Mouse (Mus musculus): ENCODE results near the gene Serpinb13. TPM values are rescaled to one million over a fixed set of nuclear protein-coding genes. Genes with fewer than 3 reads are reported as not detected.
"Not testable (repeated sequence)": the region's sequence is repeated elsewhere in the genome, so short reads cannot be mapped to it uniquely, and the experiment has no call there.

Gene Serpinb13
- polyA plus RNA-seq, 1 experiment from 2014 or later, result not detected

- no peak overlapping the region for H3K9ac ChIP-seq
- H3K4me2 ChIP-seq (replicated peaks), result no peak overlapping the region
- no peaks in the 10 kb centered on the region for H3K9me3 ChIP-seq
- no peaks in the 10 kb centered on the region for H3K36me3 ChIP-seq
- H3K4me1 ChIP-seq, result no peaks in the 10 kb centered on the region
- H3K27ac ChIP-seq, result no peak overlapping the region
- no peak overlapping the region for H3K4me3 ChIP-seq
- WGBS, result 90% methylated on average over 7 of the region's 7 CpGs
- H3K27me3 ChIP-seq (replicated peaks), result no peaks in the 10 kb centered on the region
- no peak for ATAC-seq (ENCODE audit: low FRiP score, low read depth)
These were observed 34.4 kb downstream of the Serpinb13 start for GRCm38 (mm10) chr1:107015210-107015609.

- ATAC-seq (ENCODE audit: low FRiP score, low read depth), result no peak
- Histone ChIP-seq H3K9me3 (no peaks in the 10 kb centered on the region), H3K4me3 (no peak overlapping the region), H3K4me2 (replicated peaks) (no peak overlapping the region), H3K27me3 (replicated peaks) (no peaks in the 10 kb centered on the region), H3K4me1 (no peaks in the 10 kb centered on the region), H3K9ac (no peak overlapping the region), H3K36me3 (no peaks in the 10 kb centered on the region), H3K27ac (no peak overlapping the region)
- 66% methylated on average over 1 of the region's 1 CpGs for WGBS
These were observed 45.1 kb downstream of the Serpinb13 start for GRCm38 (mm10) chr1:107025886-107026285.

- H3K4me1 ChIP-seq; H3K9me3 ChIP-seq; H3K27ac ChIP-seq; H3K4me2 ChIP-seq (replicated peaks); H3K36me3 ChIP-seq; H3K4me3 ChIP-seq; H3K27me3 ChIP-seq (replicated peaks); H3K9ac ChIP-seq; ATAC-seq (ENCODE audit: low FRiP score, low read depth): not testable (repeated sequence)
- 89% methylated on average over 3 of the region's 3 CpGs for WGBS
These were observed 53.5 kb downstream of the Serpinb13 start for GRCm38 (mm10) chr1:107034236-107034635.

Other genes with a start within 250 kb of the Serpinb13 start
- 8.3 and 8.7 TPM in 2 replicates for gene Kdsr, start 221.3 kb upstream of the Serpinb13 start, polyA plus RNA-seq (2016; fragmentation: Nextera tagmentation; extraction: Ambion mirVana)
- 76.7 and 77.4 TPM in 2 replicates for gene Vps4b, start 184.3 kb upstream of the Serpinb13 start, polyA plus RNA-seq (2016; fragmentation: Nextera tagmentation; extraction: Ambion mirVana)
- not detected in 2 replicates for gene Serpinb5, start 119.8 kb upstream of the Serpinb13 start, polyA plus RNA-seq (2016; fragmentation: Nextera tagmentation; extraction: Ambion mirVana)
- gene Serpinb12, start 46.5 kb upstream of the Serpinb13 start, polyA plus RNA-seq (2016; fragmentation: Nextera tagmentation; extraction: Ambion mirVana), result not detected in 2 replicates
- gene Serpinb3a, start 71.3 kb downstream of the Serpinb13 start, polyA plus RNA-seq (2016; fragmentation: Nextera tagmentation; extraction: Ambion mirVana), result not detected in 2 replicates
- gene Serpinb3d, start 102.5 kb downstream of the Serpinb13 start, polyA plus RNA-seq (2016; fragmentation: Nextera tagmentation; extraction: Ambion mirVana), result not detected in 2 replicates